Mouse (Mus musculus) WW6 (cell line): ENCODE data around the gene Bcl2l14.

Experiments
- DNase-seq: peaks from one replicate; pipeline ENCODE4 v3.0.0-alpha.2; 2013; ENCODE audit warnings: low read depth, low spot score

The Bcl2l14 gene

GRCm38 (mm10) chr6:134396018-134396417 lies at the start of gene Bcl2l14:
Gene Bcl2l14 (plus strand): TSS chr6:134396318.
- DNase-seq: no peak

DNA sequence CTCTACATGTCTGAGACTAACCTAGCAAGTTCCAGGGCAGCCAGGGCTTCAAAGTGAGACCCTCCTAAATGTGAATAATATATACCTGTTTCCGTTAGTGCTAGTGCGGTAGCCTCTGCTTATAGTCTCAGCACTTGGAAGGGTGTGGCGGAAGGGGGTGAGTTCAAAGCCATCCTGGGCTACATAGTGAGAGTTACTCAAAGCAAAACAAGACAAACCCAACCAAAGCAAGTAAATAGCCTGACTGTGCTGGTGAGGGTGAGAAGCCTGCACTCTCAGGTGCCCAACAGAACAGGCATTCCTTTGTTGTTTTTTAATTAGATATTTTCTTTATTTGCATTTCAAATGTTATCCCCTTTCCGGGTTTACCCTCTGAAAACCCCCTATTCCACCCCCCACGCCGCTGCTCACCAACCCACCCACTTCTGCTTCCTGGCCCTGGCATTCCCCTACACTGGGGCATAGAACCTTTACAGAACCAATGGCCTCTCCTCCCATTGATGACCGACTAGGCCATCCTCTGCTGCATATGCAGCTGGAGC lies 47.5 kb upstream of the Bcl2l14 start:
- DNase-seq: no peak

GRCm38 (mm10) chr6:134352881-134353280 lies 43.2 kb upstream of the Bcl2l14 start:
- DNase-seq: no peak

GRCm38 (mm10) chr6:134353751-134354150 lies 42.4 kb upstream of the Bcl2l14 start:
- DNase-seq: no peak

GRCm38 (mm10) chr6:134357570-134357969 lies 38.5 kb upstream of the Bcl2l14 start:
- DNase-seq: no peak

DNA sequence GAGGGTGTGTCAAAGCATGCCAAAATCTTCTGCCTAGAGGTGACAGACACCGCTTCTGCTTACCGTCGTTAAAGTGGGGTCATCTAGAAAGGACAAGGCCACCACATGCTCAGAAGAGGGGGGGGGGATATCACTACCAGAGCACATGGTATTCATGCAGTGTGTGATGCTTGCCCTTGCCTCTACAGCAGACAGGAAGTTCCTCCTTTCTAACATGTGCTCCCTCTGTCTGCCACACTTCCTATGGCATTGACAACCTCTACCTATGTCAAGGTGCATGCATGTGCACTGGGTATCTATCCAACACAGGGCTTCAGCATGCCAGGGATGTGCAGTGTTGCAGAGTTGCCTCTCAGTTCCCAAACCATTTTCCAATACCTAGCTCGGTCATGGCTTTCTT lies 36.0 kb upstream of the Bcl2l14 start:
- DNase-seq: no peak

GRCm38 (mm10) chr6:134364644-134365043 lies 31.5 kb upstream of the Bcl2l14 start:
- DNase-seq: no peak

DNA sequence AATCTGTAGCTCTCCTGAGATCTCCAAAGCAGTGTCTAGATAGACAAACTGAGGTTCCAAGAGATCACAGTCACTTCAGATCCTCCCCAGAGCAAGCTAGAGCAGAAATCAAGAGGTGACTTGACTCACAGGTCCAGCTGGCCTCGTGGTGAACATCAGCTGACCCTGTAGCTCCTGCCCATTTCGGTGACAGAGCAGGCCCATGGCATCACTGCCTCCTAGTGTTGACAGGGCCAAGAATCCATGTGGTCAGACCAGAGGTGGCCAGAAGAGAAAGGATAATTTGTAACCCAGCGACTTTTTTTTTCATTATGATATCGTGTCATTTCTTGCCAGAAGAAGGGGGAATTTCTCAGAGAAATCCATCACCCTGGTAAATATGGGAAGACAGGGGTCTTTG lies 30.2 kb upstream of the Bcl2l14 start:
- DNase-seq: no peak

DNA sequence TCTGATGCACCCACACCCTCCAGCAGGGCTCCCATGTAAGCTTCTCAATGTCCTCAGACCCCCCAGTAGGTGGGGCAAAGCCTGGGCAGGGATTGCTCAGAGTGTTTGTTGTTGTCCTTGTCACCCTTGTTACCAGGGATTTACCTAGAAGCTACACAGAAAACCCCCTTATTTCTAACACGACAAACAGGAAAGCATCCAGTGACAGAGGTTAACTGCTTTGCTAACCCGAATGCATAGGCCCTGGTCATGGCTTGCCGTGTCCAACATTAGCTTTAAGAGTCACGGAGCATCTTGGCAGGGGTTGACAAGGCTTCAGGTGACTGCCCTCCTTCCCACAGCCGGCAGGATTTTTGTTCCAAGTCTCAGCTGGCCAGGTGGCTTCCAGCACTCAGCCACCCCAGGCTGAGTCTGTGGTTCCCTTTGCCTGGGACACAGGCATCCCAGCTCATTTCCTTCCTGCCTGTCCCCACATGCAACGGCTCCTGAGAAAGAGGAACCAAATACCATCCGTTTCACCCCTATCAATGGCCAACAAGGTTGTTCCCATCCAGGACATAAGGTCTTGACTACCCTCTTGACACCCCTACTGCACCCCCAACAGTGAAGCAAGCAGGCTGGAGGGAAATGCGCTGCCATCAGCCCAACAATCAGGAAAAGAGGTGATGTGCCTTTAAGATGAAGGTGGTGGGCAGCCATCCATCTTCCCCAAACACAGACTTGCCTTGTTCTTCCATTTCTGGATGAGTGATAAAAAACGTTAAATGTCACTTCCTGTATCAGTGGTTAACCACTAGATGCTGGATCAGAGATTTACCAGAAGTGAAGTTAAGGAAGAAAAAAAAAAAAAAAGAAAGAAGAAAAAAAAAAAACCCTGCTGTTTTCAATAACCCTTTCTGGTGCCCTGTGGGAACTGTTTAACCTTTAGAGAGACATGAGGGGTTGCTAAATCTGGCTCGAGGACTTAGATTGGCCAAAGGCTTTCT lies 29.5 kb upstream of the Bcl2l14 start:
- DNase-seq: no peak

DNA sequence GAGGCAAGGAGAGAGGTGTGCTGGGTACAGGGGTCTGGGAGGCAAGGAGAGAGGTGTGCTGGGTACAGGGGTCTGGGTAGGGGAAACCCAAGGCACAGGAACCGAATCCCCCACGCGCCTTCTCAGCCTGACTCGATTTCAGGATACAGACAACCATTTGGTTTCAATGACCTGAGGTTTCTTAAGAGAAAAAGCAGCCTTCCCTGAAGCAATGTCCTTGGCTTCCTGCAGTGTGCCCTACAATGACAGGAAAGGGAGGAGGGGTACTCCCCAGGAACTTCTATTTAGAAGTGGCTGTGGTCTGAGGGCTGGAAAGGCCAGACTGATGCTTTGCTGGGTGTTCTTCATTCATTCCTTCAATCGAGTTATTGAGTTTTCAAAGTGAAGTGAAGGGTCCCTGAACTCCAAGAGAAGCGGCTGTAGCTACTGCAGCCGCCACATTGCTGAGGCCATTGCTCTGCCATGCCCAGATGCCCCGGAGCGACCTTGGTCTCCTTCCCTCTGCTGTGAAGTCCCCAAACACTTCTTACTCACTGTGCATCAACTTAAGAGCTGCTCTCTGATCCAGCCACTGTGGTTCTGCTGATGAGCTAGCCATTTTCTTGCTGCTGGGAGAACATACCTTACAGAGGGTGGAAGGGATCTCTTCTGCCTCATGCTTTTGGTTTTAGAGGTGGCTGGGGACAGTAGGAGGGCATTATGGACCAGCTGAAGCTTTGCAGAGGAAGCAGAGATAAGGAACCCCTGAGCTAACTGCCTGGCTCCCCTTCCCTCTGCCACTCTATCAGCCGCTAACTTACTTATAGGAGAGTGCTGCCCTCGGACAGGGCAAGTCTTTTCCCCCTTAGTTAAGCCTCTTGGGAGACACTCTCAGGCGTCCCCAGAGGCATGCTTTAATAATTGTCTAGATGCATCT lies 28.5 kb upstream of the Bcl2l14 start:
- no peak for DNase-seq

DNA sequence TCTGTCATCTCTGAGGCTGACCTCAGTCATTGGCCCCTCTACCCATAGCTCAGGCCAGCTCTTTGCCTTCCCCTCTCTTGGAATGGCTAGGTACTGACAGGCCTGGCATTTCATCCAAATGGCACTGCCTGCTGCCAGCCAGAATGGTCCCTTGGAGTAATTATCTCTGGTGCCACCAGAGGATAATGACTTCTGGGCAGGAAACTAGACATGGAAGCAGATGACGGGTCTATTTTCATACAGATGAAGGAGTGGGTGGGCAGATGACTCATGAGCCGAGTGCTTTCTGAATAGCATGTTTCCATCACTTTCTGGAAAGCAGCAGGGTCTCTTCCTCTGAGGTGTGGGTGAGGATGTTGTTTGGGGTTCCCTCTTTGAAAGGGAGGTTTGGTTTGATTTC lies 23.2 kb upstream of the Bcl2l14 start:
- DNase-seq: no peak

GRCm38 (mm10) chr6:134377201-134377600 lies 18.9 kb upstream of the Bcl2l14 start:
- DNase-seq: no peak

DNA sequence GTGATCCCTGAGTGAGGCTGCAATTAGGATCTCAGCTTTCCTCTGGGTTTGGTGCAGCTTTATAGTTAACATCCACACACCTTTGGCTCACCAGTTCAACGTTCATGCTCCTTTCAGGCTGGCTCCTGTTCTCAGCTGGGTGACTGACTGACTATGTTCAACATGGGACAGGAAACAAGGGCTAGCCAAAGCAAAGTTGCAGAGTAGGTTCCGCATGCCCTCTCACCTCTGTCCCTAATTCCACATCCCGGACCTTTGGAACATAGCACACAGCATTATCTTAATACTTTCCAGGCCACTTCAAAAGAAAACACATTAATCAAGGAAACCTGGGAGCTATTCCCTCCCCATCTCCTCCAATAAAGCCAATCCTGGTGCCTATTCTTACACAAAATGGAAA lies 18.3 kb upstream of the Bcl2l14 start:
- no peak for DNase-seq

- DNase-seq: no peak
Measured at GRCm38 (mm10) chr6:134381462-134381861, 14.7 kb upstream of the Bcl2l14 start.

GRCm38 (mm10) chr6:134385931-134386330 lies 10.2 kb upstream of the Bcl2l14 start:
- no peak for DNase-seq

- DNase-seq: no peak
Measured at GRCm38 (mm10) chr6:134387396-134387795, 8.7 kb upstream of the Bcl2l14 start.

- no peak for DNase-seq
Measured at GRCm38 (mm10) chr6:134388424-134389110, 7.6 kb upstream of the Bcl2l14 start.

GRCm38 (mm10) chr6:134389248-134389891 lies 6.7 kb upstream of the Bcl2l14 start:
- DNase-seq: peak; percentile 78

GRCm38 (mm10) chr6:134389917-134390316 lies 6.2 kb upstream of the Bcl2l14 start:
- no peak for DNase-seq

DNA sequence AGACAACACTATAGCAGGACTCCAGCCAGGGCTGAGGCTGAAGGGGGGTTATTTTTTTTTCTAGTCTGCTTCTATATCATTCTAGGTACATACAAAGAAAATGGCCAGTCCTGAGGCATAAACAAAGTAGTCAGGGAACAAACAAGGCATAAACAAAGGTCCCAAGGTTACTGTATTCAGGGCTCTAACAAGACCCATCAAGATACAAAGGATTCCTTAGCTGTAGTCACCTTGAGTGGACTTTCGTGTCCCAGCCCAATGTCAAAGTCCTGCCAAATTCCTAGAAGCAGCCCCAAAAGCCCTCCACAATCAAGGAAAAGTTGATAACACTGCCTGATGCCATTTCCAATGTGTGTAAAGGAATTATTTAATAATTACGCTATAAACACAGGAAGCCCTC lies 5.3 kb upstream of the Bcl2l14 start:
- DNase-seq: no peak
